ENCODE assay signal across 14 mouse cellular contexts in genomic region chr7:126144364-126144763, GRCm38 (mm10).
"Had no signal": no experiment of that assay in that cellular context is flagged by ENCODE, and none has a peak within 500 bp of the region (broad histone marks: within the 10 kb centered on the region; RNA-seq: fewer than 3 reads in every experiment).

No protein-coding gene starts in this region.

- H3K27ac ChIP-seq: kidney, embryonic 15.5 days; limb, embryonic 15.5 days; liver, embryonic 15.5 days; lung, embryonic 15.5 days; midbrain, embryonic 12.5 days; neural tube, embryonic 15.5 days; stomach, postnatal 0 days had no signal

- H3K4me1 ChIP-seq: kidney, embryonic 15.5 days; limb, embryonic 15.5 days; liver, embryonic 15.5 days; lung, embryonic 15.5 days; megakaryocyte, embryonic 14.5 days; midbrain, embryonic 12.5 days; neural tube, embryonic 15.5 days had no signal

- H3K4me2 ChIP-seq: kidney, embryonic 15.5 days; limb, embryonic 15.5 days; liver, embryonic 15.5 days; lung, embryonic 15.5 days; midbrain, embryonic 12.5 days; neural tube, embryonic 15.5 days had no signal

- H3K27me3 ChIP-seq: kidney, embryonic 15.5 days; limb, embryonic 15.5 days; liver, embryonic 15.5 days; lung, embryonic 15.5 days; megakaryocyte, embryonic 14.5 days; midbrain, embryonic 12.5 days; neural tube, embryonic 15.5 days had no signal

- ATAC-seq: intestine, embryonic 16.5 days had no signal

- H3K4me3 ChIP-seq: kidney, embryonic 15.5 days; limb, embryonic 15.5 days; liver, embryonic 15.5 days; lung, embryonic 15.5 days; megakaryocyte, embryonic 14.5 days; midbrain, embryonic 12.5 days; myocyte; neural tube, embryonic 15.5 days had no signal

- H3K9ac ChIP-seq: kidney, embryonic 15.5 days; limb, embryonic 15.5 days; liver, embryonic 15.5 days; lung, embryonic 15.5 days; midbrain, embryonic 12.5 days; neural tube, embryonic 15.5 days had no signal

- DNase-seq: kidney, adult 2 months; kidney, postnatal 14 days; layer of hippocampus, postnatal 36 days; lung, postnatal 14 days had no signal

- H3K9me3 ChIP-seq: kidney, embryonic 15.5 days; limb, embryonic 15.5 days; liver, embryonic 15.5 days; lung, embryonic 15.5 days; megakaryocyte, embryonic 14.5 days; midbrain, embryonic 12.5 days; neural tube, embryonic 15.5 days had no signal
